20 mouse cellular contexts compared by ENCODE assay signal in genomic region chr2:59898105-59898504, GRCm38 (mm10).
"Had no signal": no experiment of that assay in that cellular context is flagged by ENCODE, and none has a peak within 500 bp of the region (broad histone marks: within the 10 kb centered on the region; RNA-seq: fewer than 3 reads in every experiment).

No protein-coding gene starts in this region.

- H3K27me3 ChIP-seq: limb, embryonic 12.5 days; limb, embryonic 15.5 days had no signal

- H3K4me2 ChIP-seq: limb, embryonic 12.5 days; limb, embryonic 15.5 days; liver, embryonic 11.5 days; lung, embryonic 14.5 days; midbrain, embryonic 11.5 days had no signal

- ATAC-seq: liver, postnatal 0 days had no signal

- DNase-seq: kidney, adult 18-20 months; kidney, adult 9 months; kidney, postnatal 14 days; kidney, postnatal 4 days; left cerebral cortex, postnatal 4 days; liver, postnatal 0 days; lung, embryonic 14.5 days; lung, postnatal 10 days; lung, postnatal 4 days; right cerebral cortex, adult 18-20 months; right cerebral cortex, postnatal 14 days; right cerebral cortex, postnatal 4 days; thymus, adult 2 months; thymus, postnatal 14 days had no signal

- H3K27ac ChIP-seq: limb, embryonic 15.5 days; liver, embryonic 14.5 days; stomach, postnatal 0 days had no signal

- H3K4me3 ChIP-seq: limb, embryonic 12.5 days; limb, embryonic 15.5 days had no signal

- H3K9me3 ChIP-seq: limb, embryonic 12.5 days; limb, embryonic 15.5 days had no signal

- H3K9ac ChIP-seq: limb, embryonic 12.5 days; limb, embryonic 15.5 days; liver, embryonic 14.5 days; liver, postnatal 0 days; lung, embryonic 14.5 days had no signal
